Mouse (Mus musculus) stomach, postnatal 0 days (tissue): ENCODE results near the gene Ltc4s. TPM values are rescaled to one million over a fixed set of nuclear protein-coding genes. Genes with fewer than 3 reads are reported as not detected.

Experiments
- ATAC-seq: fragments of 200-750 bp; cut with Nextera tagmentation; 2 replicates; pipeline ENCODE4 v1.8.0; 2017; ENCODE audit not compliant: low FRiP score, low TSS enrichment
- DNase-seq: peaks from one replicate; pipeline ENCODE4 v3.0.0-alpha.2; 2016; ENCODE audit warnings: low spot score
- H3K27ac ChIP-seq: fragments of 300-500 bp; sonication (generic); replicated peaks from 2 replicates; pipeline ENCODE4 v1.5.1; 2014; ENCODE audit warnings: mild to moderate bottlenecking, control low read depth
- H3K27me3 ChIP-seq: fragments of 300-500 bp; sonication (generic); 2 replicates; pipeline ENCODE4 v1.6.1; 2014; ENCODE audit warnings: low read length; ENCODE audit not compliant: control insufficient read depth, insufficient read depth
- H3K36me3 ChIP-seq: fragments of 300-500 bp; sonication (generic); 2 replicates; pipeline ENCODE4 v1.6.1; 2014; ENCODE audit warnings: low read length, mixed read lengths; ENCODE audit not compliant: control insufficient read depth, insufficient read depth
- H3K4me1 ChIP-seq: fragments of 300-500 bp; sonication (generic); replicated peaks from 2 replicates; pipeline ENCODE4 v1.6.1; 2014; ENCODE audit warnings: antibody characterized with exemption; ENCODE audit not compliant: control insufficient read depth, insufficient read depth
- H3K4me2 ChIP-seq: fragments of 300-500 bp; sonication (generic); replicated peaks from 2 replicates; pipeline ENCODE4 v1.6.1; 2014; ENCODE audit warnings: low read depth, mild to moderate bottlenecking, control low read depth, moderate library complexity
- H3K4me3 ChIP-seq: fragments of 300-500 bp; sonication (generic); 2 replicates; pipeline ENCODE4 v1.5.1; 2014; ENCODE audit warnings: low read depth, low read length, control low read depth
- H3K9ac ChIP-seq: fragments of 300-500 bp; sonication (generic); 2 replicates; pipeline ENCODE4 v1.6.1; 2014; ENCODE audit warnings: mild to moderate bottlenecking, low read length, control low read depth, mixed read lengths
- H3K9me3 ChIP-seq: fragments of 300-500 bp; sonication (generic); 2 replicates; pipeline ENCODE4 v1.6.1; 2016; ENCODE audit warnings: low read length; ENCODE audit not compliant: control insufficient read depth
- CTCF ChIP-seq: IDR thresholded peaks from 2 replicates; pipeline ENCODE4 v1.5.1; 2016; ENCODE audit warnings: antibody characterized with exemption, low read depth, mild to moderate bottlenecking, moderate library complexity
- EP300 ChIP-seq: optimal IDR thresholded peaks from 2 replicates; pipeline ENCODE3; 2016; ENCODE audit warnings: antibody characterized with exemption
- WGBS: fragments of 180-500 bp; shearing (Covaris S2); extraction: QIAGEN DNeasy Blood & Tissue Kit; methylation state at CpG from one replicate; pipeline ENCODE4 v1.1.7; 2014; 5-methylcytosine and 5-hydroxymethylcytosine counted together
- polyA plus RNA-seq: library from polyadenylated mRNA; unstranded; fragments of >200 nt; fragmentation: Nextera tagmentation; extraction: Ambion mirVana; gene quantifications from 2 replicates; pipeline ENCODE4 v1.2.1, GENCODE M21; 2015

Gene Ltc4s
- polyA plus RNA-seq, 1 experiment from 2014 or later, result 13.2 TPM

- Histone ChIP-seq H3K36me3 (no peaks in the 10 kb centered on the region), H3K27ac (no peak overlapping the region), H3K9me3 (no peaks in the 10 kb centered on the region), H3K4me2 (no peak overlapping the region), H3K9ac (no peak overlapping the region), H3K27me3 (no peaks in the 10 kb centered on the region), H3K4me1 (no peaks in the 10 kb centered on the region), H3K4me3 (no peak overlapping the region)
- TF ChIP-seq CTCF (no peak), EP300 (no peak)
- DNase-seq (no peak), ATAC-seq (no peak)
- 73% methylated on average over 5 of the region's 5 CpGs for WGBS
Measured at GRCm38 (mm10) chr11:50245269-50245668, 6.9 kb upstream of the Ltc4s start.

GRCm38 (mm10) chr11:50243926-50244325, 5.5 kb upstream of the Ltc4s start:
- H3K4me1 ChIP-seq, result no peaks in the 10 kb centered on the region
- no peak overlapping the region for H3K27ac ChIP-seq
- ATAC-seq, result no peak
- no peak overlapping the region for H3K9ac ChIP-seq
- no peak for DNase-seq
- no peaks in the 10 kb centered on the region for H3K9me3 ChIP-seq
- no peaks in the 10 kb centered on the region for H3K36me3 ChIP-seq
- H3K4me3 ChIP-seq, result no peak overlapping the region
- H3K4me2 ChIP-seq, result no peak overlapping the region
- no peak for TF ChIP-seq CTCF
- no peak for TF ChIP-seq EP300
- H3K27me3 ChIP-seq, result no peaks in the 10 kb centered on the region
- WGBS, result 69% methylated on average over 6 of the region's 6 CpGs

- 92% methylated on average over 7 of the region's 7 CpGs for WGBS
- TF ChIP-seq EP300 (no peak), CTCF (no peak)
- Histone ChIP-seq H3K4me2 (no peak overlapping the region), H3K27me3 (no peaks in the 10 kb centered on the region), H3K36me3 (no peaks in the 10 kb centered on the region), H3K4me3 (no peak overlapping the region), H3K4me1 (0 out of 2 replicates have a peak, but pooled peaks cover 4% of the 10 kb centered on the region), H3K9ac (no peak overlapping the region), H3K9me3 (no peaks in the 10 kb centered on the region), H3K27ac (no peak overlapping the region)
- DNase-seq (no peak), ATAC-seq (no peak)
Measured at GRCm38 (mm10) chr11:50240235-50240911, 2.0 kb upstream of the Ltc4s start.

GRCm38 (mm10) chr11:50238821-50239791, 690 bp upstream of the Ltc4s start:
- 86% methylated on average over 9 of the region's 9 CpGs for whole genome bisulfite sequencing
- no peak overlapping the region for H3K9ac ChIP-seq
- H3K4me2 ChIP-seq, result no peak overlapping the region
- H3K36me3 ChIP-seq, result no peaks in the 10 kb centered on the region; the same call in 1 of the 2 replicates
- H3K9me3 ChIP-seq, result no peaks in the 10 kb centered on the region
- H3K4me3 ChIP-seq, result no peak overlapping the region
- no peaks in the 10 kb centered on the region for H3K27me3 ChIP-seq
- ATAC-seq, result no peak
- no peak for DNase-seq
- peak overlapping the region; percentile 24; the same call in 1 of the 2 replicates for H3K27ac ChIP-seq
- H3K4me1 ChIP-seq, result 0 out of 2 replicates have a peak, but pooled peaks cover 4% of the 10 kb centered on the region
- TF ChIP-seq EP300 (no peak), CTCF (no peak)

DNA sequence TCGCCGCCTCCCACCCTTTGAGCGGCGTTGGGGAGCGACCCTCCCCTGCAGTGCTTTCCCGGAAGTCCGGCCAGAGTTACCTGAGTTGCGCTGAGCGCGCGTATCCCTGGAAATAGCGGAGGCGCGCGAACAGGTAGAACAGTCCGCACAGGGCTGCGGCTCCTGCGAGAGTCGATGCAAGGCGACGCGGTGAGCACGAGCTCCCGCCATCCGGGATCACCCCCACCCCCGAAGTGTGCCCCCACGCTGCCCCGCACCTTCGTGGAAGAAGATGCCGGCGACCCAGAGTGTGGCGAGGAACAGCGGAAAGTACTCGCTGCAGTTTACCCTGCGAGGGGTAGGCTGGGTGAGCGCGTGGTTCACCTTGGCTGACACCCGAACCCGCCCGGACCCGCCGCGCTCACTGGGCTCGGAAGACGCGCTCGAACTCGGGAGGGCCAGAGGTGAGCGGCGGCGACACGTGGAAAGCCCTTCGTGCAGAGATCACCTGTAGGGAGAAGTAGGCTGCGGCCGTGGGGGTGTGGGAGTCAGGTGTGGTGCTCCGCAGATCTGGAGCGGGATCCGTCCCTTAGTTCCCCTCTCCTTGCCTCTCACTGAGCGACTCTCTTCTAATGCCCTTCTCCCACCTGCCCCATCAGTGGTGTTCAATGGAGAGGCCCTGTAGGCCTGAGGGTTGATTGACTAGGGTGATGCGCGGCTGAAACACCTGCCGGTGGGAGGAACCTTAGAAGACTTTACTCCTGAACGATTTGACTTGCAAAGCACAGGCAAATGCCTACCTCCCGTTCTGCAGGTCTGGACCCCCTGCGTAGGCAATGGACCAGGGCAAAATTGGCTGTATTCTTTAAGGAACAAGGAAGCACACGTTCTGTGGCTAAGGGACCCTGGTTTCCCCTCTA, 1.2 kb downstream of the Ltc4s start:
- Histone ChIP-seq H3K27me3 (no peaks in the 10 kb centered on the region), H3K27ac (no peak overlapping the region; the same call in 1 of the 2 replicates), H3K9ac (peak overlapping the region; percentile 60), H3K36me3 (peaks cover 12% of the 10 kb centered on the region), H3K9me3 (no peaks in the 10 kb centered on the region), H3K4me1 (0 out of 2 replicates have a peak, but pooled peaks cover 4% of the 10 kb centered on the region), H3K4me2 (peak overlapping the region; percentile 97), H3K4me3 (peak overlapping the region; percentile 63)
- TF ChIP-seq EP300, result no peak
- TF ChIP-seq CTCF, result no peak
- ATAC-seq, result peak; percentile 36
- peak; percentile 63 for DNase-seq
- WGBS, result 3% methylated on average over 64 of the region's 66 CpGs
